Mouse (Mus musculus) layer of hippocampus, postnatal 25 days (tissue): ENCODE measurements at regions not wholly inside any gene's neighbourhood (a gene's known extent, or its start where the extent isn't known, plus 50 kb on each side); places are given as distances from the start of the nearest gene placed in this dataset.

Experiments
- DNase-seq, 2 experiments: peaks; one replicate each; pipeline ENCODE4 v3.0.0; 2022; ENCODE audit warnings: mixed read lengths in 2 of 2, low spot score in 1 of 2; ENCODE audit errors: extremely low spot score in 1 of 2

DNA sequence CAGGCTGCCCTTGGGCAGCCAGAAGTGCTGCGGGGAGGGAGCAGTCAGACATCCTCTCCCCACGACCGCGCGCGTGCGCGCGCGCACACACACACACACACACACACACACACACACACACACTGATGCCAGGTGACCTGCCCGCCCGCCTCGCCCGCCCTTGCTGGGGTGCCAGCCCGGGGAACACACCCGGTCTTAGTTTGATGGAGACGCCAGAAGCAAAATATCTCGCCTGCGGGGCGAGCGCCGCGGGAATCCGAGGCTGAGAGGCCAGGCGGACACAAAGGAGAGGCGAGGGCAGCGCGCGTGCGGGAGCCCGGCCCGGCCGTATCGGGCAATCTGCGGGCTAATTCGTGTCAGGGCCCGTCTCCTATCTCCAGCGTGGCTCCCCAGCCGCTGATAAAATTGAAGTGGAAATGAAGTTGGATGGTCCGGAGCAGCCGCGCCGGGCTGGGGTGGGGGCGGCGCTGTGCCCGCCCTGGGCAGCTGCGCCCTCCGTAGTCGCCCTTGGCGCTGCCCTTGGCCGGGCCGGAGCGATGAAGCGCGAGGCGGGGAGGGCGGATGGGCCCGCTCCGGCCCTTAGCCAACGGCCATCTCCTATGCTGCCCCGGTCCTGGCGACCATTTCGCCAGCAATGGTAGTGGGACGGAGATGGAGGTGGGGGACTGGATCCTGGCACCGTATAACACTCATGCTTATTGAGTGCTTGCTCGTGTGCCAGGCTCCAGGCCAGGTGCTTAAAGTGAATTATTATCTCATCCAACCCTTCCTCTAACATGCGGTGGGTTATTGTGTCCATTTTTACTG, 117.2 kb upstream of the Lhx1 start:
- DNase-seq: peak in 1 of 2 experiments; percentile 26

DNA sequence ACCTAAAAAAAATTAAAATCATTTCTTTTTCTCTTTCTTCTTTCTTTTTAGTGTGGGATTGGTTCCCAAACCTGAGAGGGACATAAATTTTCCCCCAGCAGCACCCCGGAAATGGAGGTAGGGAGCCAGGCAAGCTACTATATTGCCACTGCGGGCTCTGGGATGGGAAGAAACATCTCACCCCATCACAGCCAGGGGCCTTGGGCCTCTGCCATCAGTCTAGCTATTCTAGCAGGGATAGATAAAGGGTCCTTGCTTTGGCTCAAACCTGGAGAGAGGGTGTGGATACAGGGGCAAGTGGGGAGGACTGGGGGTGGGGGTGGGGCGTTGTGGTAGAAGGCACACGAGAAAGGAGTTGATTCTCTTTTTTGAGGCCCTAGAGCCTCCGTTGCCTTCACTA, 116.3 kb upstream of the Lhx1 start:
- no peak for DNase-seq

DNA sequence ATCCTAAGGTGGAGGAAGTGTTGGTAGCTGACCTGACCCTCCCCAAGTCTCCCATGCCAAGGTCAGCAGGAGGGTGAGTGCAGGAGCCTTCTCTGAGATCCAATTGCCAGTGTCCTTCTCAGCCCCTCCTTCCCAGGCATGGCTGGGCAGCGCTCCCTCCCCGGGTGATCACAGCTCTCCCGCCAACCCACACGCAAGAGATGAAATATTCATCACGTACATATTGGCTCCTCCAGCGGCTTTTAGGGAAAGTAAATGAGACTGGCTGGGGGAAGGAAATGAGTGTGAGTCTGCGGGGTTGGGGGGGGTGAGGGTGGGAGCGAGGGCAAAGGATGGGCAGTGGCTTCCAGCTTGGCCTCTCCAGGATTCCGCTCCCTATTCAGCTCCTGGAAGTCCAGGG, 113.0 kb upstream of the Lhx1 start:
- DNase-seq: no peak

DNA sequence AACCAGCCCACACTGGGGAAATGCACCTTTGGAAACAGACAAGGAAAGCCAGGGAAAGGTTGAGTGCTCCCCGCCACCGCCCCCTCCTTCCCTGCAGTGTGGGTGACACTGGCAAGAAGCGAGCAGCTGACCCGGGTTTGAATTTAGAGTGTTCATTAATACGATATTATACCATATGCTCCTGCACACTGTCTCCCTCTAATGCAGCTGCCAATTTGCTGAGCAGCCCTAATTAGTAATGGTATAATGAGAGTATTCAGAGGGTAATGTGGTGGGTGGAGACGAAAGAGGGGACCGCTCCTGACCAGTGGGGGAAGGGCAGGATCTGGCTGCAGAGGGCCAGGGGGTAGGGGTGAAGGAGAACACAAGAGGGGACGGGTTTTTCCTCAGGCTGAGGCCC, 111.9 kb upstream of the Lhx1 start:
- DNase-seq: no peak

DNA sequence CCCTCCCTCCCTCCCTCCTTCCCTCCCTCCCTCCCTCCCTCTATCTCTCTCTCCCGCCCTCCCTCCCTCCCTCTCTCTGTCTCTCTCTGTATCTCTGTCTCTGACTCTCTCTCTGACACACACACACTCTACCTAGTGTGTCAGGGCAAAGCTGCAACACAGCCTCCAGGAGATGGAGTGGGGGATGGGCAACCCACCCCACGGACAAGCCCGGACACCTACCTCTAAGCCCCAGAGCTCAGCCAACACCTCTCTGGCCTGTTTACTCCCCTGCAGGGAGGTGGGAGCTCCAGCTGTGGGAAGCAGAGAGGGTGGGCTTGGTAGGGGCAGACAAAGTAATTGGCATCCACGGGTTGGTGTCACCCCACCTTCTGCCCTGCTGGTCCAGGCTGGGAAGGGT, 109.7 kb upstream of the Lhx1 start:
- DNase-seq: no peak

DNA sequence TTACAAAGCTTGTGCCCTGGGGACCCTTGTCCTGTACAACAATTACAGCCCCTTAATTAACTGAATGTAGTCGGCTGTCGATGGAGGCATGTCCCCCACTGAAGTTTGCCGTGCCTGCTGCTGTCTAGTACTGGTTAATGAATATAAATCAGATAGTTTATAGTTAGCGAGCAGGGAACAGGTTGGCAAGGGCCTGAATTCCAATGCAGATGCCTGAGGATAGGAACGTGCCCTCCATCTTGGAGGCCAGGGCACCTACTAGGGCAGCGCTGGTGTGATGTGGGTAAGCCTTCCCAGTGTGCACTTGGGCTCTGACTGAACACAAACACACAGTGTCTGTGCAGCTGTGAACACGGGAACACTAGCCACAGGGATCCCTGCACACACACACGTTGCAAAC, 108.0 kb upstream of the Lhx1 start:
- no peak for DNase-seq

DNA sequence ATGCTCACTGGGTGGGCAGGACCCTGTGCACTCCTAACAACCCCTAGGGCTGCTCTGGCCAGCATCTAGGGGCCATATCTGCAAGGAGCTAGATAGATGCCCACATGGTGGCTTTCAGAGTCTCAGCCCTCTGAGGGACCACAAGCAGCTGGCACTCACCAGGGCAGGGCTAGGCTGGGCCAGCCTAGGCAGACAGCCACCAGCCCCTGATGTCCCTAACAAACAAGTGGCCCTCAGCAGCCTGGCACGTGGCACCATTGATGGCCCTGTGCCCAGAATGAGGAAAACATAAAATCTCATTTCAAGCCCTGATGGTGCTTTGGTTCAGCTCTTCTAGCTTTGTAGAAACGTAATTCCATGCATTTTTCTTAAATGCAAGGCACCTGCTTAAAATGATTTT, 102.8 kb upstream of the Lhx1 start:
- no peak for DNase-seq

DNA sequence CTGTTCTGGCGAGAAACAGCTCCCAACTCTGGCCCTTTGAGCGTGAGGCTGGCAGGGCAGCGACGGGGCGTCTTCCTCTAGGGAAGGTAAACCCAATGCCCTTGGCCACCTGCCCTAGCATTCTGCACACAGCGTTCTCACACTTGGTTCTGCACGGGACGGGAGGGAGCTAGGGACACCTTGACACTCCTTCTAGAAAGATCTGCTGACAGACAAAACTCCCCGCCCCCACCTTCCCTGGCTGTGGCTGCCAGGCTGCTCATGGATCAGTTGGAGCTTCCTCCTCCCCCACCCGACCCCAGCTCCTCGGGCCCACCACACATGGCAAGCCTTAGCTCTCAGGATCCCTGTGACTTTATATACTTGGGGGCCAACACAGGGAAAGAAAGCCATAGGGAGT, 102.3 kb upstream of the Lhx1 start:
- DNase-seq: no peak

DNA sequence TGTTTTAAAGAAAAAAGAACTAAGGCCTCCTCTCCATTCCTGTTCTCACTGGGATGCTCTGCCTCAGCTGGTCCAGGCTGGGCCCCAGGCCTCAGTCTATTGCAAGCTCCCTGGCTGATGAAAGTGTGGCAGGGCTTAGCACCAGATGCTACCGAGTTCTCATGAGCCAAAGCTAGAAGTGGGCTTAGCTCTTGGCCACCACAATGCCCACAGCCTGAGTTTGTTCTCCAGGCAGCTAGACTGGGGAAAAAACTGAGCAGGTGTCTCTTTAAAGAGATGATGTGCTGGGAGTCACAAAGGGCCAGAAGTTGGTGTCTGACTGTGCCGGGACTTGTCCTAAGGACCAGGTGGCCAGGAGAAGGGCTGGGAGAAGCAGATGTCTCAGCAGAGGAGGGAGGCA, 101.9 kb upstream of the Lhx1 start:
- DNase-seq: no peak

DNA sequence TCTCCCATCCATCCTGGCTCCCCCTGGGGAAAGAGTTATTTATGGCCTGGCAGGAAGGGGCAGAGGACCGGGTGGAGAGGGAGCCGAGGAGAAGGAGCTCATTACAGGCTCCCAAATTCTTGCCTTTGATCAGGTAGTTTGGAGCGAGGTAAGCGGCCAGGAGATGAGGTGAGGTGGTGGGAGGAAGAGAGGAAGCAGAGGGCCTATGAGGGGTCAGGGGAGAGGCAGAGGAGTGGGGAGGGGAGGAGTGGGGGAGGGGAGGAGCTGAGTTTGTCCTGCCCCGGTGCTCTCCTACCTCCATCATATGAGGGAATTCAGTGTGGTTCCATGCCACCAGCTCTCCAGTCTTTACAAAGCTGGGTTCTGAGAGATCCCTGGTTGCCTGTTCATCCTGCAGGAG, 98.8 kb upstream of the Lhx1 start:
- DNase-seq: no peak

DNA sequence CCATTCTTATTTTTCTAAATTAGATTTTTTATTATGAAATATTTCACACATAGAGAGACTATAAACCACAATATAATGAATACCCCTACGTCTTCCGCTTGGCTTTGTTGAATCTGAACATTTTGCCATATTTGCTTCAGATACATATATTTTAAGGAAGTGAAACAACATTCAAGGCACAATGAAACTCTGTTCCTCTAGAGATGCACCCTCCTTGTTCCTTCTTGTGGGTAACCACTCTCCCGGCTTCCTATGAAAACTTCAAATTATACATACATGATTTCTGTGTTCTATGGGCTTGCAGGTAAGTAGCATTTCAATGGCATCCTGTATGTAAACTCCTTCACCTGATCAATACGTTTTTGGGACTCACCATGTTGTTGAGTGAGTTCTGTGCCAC, 94.4 kb upstream of the Lhx1 start:
- no peak for DNase-seq

DNA sequence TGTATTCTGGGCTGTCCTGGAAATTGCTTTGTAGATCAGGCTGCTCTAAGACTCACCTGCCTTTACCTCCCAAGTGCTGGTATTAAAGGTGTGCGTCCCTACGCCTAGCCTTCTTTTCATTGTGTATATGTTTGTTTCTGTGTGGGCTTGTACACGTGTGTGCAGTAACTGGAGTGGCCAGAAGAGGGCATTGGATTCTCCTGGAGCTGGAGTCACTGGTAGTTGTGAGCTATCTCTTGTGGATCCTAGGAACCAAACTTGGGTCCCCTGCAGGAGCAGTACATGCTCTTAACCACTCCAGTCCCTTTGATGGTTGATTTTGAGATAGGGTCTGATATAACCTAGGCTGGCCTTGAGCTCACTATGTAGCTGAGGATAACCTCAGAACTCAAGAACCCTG, 93.2 kb upstream of the Lhx1 start:
- no peak for DNase-seq

DNA sequence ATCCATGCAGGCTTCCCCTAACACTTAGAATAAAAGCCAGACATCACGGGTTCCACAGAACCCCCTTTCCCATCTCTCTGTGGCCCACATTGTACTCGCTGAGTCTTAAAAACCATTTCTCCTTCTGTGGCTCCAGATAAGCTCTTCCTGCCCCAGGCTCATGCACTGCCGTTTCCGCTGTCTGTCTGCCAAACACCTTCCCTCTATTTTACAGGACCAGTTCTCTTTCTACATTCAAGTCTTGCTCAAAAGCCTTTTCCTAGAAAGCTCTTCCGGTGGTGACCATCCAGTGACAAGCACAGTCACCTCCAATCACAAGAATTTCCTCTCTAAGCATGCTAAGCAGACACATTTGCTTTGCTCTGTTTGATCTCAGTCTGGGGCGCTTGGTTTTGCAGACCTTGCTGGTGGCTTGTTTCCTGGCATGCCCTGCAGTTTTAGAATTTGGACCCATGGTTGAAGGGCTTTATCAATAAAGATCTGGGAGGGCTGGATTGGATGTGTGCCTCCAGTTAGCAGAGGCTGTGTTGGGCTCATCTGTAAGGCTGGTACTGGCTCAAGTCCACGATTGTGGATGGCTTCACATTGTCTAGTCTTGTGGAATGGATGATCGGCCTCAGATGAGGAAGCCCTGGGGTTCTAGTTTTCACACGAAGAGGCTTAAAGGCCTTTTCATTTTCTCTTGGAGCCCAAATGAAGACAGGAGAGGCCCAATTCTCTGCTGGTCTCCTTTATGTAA, 87.8 kb upstream of the Lhx1 start:
- DNase-seq: no peak

DNA sequence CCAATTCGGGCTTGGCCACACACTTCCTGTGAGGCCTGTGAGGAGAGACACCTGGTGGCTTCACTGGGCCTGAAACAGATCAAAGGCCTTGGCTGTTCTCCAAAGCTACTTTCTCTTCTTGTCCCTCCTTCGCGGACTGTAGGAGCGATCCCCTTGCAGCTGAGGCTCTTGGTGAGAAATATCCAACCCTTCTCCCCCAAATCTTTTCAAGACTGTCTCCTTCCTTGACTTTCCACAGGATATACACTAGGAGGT, 86.2 kb upstream of the Lhx1 start:
- no peak for DNase-seq

DNA sequence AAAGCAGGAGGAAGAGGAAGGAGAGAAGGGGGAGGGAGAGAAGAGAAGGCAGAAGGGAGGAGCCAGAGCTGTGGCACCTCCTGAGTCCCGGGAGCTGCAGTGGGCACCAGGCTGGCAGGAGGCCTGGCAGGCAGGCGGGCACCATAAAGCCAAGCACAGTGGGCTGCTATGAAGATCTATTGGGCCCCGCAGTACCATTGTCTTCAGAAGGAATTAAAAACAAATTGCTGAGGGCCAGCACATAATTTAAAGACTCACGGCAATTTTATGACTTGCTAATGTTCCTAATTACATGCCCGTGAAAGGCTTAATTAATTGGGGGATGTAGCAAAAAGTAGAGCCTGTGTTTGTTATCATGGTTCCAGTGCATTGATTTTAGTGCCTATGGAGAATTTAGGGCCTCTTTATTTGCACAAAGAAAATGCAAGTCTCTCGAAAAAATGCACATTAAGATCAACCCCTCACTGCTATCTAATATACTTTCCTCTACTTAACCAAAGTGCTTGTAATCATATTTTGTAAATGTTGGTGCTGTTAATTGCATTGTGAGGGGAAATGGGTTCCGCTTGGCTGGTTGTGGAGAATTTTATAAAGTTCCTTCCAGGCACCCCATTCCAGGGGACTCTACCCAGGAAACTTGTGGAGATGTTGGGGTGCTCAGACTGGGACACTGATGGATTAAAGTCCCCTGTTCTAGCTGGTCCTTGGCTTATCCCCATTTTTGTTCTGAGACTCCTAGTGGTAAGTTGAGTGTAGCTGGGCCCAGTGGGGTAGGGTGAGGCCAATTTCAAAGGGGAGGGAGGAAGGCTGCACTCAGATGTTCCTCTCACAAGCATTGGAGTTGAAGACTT, 85.7 kb upstream of the Lhx1 start:
- DNase-seq: no peak

DNA sequence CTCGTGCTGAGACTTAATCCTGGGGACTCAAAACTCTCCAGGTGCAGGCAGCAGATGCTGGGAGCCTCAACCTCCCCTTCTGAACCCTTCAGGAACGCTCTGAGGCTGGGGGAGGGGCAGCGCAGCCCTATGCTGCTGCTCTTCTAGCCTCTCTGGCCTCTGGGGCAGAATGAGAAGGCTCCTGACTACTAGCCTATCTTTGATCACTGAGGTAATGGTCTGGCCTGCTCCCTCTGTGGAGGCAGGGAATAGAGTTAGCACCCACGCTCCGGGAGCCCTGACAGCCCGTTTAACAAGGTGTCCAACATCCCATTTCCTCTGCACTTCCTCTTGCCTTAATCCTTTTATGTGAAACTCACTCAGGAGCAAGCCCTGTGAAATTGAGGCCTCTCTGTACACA, 79.4 kb upstream of the Lhx1 start:
- DNase-seq: no peak

DNA sequence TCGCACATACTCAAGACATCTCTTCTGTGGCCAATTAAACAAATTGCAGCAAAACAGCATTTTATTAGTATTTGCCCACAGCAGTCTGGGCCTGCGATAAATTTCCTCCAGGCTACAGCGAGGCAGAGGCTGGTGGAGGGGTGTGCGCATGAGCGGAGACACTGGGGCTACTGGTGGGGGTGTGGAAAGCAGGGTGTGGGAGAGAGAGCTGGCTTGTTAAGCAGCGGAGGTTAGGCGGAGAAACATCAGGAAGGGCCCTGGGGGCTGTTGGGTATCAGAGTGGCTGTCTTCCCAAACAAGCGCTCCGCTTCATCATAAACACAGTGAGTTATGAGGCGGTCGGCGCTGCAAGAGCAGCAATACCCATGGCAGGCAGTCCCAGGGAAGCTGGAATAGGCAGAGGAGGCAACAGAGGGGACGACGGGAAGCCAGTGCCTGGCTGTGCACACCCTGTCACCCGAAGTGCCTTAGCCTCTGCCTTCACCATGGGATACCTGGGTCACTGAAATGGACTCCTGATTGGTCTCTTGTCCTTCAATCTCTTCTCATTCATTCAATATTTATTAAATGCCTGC, 74.0 kb upstream of the Lhx1 start:
- DNase-seq: peak in 1 of 2 experiments; percentile 4

DNA sequence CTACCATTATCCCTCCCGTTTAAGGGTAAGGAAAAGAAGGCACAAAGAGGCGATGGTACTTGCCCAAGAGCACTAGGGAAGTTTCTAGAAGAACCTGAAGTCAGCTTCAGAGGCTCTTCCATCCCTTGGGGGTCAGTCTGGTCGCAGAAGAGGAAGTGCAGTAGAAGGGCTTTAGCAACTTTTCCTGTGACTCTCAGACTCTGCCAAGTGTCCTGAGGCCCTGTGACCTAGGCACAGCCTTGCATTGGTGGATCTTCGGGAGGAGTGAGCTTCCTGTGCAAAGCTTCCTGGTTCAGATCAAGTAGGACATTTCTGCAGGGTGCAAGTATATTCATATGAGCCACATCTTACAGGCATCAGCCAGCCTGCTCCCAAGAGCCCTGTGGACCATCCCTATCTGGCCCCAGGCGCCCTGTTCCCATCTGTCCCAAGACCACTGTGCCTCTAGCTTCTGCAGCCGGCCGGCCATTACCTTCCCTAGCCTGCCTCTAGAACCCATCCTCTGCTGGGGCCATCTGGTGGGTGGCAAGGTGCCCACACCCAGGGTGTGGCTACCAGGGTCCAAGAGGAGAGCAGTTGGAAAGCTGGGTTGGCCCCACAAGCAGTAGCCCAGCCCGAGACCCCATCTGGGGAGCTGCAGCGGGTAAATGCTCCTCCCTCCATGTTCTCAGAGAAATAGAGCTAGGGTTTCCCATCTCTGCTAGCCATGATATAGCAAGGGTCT, 72.4 kb upstream of the Lhx1 start:
- DNase-seq: no peak

DNA sequence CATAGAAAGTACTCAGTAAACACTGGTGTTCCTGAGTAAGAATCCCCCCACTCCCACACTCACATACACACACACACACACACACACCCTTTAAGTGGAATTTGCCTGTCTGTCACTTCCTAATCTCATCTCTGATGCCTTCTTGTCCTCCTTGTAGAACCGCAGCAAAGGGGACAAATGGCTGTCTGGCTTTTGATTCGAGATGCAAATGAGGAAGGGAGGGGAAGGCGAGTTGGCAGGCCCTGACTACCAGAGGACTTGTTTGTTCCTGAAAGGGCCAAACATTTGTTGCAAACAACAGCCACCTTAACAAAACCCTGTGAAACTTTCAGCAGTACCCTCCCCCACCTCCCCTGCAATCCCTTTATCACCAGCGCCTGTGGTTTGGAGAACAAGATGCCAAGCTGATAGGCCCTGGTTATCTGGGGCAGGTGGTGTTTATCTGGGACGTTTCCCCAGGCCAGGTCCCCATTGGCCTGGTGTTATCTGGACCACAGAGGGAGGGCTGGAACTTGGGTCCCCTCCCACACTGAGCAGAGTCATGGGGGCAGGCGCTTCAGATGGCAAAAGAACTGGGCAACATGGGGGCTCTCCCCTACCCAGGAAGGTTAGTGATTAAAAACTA, 67.5 kb upstream of the Lhx1 start:
- no peak for DNase-seq

DNA sequence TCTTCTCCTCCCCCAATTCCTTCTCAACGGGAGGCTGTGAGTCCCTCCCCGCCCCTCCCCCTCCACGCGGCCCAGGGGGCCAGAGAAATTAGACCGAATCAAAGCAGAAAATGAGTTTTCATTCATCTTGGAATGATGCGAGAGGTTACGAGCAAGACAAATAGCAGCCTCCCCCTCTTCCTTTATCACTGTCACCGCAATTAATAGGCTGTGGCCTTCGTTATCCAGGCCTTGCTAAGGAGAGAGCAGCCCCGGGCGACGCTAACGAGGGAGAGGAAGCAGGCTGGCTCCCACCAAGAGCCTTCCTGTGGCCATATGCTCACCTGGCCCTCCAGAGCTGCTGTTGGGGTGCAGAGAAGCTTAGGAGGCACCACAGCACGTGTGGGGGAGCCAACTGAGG, 61.8 kb upstream of the Lhx1 start:
- no peak for DNase-seq
